Mouse (Mus musculus): ENCODE measurements around the gene Pnkp.
A peak's percentile ranks its signal among the peaks of the same experiment; 100 is the strongest.
"Not testable (repeated sequence)": the region's sequence is repeated elsewhere in the genome, so short reads cannot be mapped to it uniquely, and the experiment has no call there.

Pnkp gene

DNA sequence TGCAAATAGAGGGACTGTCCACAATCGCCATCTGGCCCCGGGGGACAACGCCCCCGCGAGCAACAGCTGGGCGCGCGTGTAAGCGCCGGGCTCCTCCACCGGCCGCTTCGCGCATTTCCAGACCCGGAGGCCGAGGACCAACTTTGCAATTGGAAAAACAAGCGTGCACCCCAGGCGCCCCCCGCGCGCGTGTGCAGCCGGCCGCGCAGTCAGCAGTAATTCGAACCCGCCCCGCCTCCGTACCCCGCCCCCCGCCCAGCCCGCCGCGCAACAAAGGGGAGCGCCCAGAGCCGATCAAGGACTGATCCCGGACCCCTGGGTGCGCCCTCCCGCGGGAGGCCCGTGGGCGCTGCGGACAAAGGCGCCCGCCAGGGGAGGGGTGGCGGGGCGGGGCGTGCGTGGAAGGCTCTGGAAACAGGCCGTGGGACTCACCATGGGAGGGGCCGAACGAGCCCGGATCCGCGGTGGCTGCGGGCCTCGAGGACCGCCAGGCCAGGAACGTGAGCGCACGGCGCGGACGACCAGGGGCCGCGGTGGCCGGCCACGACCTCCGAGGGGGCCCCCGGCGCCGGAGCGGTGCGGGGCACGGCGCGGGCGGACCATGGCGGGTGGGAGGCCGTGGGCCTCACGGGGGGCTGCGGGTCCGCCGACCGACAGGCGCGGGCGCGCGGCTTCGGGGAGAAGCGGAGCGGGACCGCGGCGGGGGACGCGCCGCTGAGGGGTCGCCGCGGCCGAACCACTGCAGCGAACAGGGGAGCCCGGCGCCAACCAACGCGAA, 12.2 kb downstream of the Pnkp start:
- peak in 1 of 2 experiments; percentile 57 for DNase-seq (ENCODE audit: low spot score in 2 of 2)

DNA sequence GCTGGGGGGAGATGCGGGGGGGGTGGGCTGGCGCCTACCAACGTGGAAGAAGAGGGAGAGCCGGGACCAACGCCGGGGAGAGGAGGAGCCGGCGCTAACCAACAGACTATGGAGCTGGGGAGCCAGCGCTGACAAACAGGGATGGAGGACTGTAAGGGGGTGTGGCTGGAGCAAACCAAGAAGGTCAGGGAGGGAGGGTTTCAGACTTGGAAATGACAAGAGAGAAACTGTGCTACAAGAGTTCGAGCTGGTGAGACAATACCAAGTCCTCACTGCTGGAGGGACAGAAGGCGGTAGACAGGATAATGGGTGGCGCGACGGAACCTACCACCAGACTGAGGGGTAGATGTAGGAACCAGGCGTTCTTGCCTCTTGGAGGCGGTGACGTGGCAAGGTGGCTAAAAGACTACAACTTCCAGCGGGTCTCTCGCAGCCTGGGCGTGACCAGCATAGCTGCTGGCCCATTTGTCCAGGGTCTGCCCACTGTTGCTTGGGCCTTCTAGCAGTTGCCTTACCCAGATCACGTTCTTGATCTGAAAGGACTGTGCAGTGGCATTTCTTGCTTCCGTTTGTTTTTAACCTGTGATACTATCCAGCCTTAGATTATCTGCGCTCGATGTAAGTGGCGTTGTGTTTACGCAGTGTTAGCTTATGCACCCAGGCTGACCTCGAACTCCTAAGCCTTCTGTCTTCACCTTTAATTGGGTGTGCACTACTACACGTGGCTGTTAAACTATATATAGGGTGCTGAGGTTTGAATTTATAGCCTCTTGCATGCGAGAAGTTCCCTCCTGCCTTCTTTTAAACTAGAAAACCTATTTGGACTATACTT, 13.0 kb downstream of the Pnkp start, which contains the start of gene Ptov1:
TSS of gene Ptov1 (minus strand) at position 92 of the 832 bp plus-strand sequence.
- peak; percentile 87 to 93 for DNase-seq (ENCODE audit: low spot score in 2 of 2)

DNA sequence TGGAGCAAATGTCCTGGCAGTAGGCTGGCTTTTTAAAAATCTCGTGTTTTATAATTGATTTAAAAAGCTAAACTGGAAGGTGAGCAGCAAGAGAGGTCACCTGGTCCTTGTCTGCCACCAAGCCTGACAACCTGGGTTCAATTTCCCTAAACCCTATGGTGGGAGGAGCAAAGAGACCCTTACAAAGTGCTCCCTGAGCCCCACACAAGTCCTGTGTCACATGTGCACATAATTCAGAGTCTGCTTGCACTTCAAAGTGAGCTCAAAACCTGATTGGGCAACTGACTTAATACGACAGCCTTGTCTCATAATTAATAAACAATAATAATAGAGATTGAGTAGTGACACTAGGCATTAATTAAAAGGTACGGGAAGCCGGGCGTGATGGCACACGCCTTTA, 13.7 kb downstream of the Pnkp start:
- no peak for DNase-seq (ENCODE audit: low spot score in 2 of 2)

DNA sequence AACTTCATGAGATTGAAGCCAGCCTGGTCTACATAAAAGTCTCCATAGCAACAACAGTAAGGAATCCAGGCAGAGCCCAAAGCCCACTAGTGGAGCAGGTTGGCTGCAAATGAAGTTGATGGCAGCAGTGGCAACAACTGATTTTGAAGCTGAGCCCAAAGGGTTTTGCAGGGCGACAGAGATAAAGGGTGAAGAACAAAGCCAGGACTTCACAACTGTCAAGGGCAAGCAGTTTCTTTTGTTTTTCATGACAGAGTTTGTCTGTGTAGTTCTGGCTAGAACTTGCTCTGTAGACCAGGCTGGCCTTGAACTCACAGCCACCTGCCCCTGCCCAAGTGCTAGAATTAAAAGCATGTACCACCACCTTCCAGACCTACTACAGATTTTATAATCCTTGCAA, 14.2 kb downstream of the Pnkp start:
- DNase-seq (ENCODE audit: low spot score in 2 of 2): no peak

DNA sequence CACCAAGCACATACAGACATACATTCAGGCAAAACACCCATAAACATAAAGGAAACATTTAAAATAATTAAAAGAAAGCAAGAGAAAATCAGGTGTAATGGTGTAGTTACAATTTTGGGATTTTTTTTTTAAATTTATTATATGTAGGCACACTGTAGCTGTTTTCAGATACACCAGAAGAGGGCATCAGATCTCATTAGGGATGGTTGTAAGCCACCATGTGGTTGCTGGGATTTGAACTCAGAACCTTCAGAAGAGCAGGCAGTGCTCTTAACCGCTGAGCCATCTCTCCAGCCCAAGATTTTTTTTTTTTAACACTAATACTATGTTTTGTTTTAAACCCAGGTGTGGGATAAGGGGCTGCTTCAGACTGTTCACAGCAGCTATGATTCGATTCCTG, 14.8 kb downstream of the Pnkp start:
- not testable (repeated sequence) for DNase-seq (ENCODE audit: low spot score in 2 of 2)

DNA sequence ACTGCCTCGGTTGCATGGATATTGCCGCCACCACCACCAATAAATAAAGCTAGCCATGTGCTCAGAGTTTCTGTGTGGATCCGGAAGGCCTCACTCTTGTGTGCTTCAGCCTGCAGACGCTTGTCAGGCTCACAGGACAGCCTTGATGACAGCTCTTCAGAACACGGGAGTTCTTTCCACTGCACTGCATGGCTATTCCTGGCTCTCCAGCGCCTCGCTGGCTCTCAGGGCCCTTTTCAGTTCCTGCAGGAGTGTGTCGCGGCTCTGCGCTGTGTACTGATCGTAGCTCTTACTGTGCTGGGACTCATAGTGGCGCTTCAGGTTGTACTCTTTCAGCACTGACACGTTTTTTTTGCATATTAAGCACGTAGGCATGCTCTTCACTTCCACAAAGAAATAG, 20.9 kb downstream of the Pnkp start:
- no peak for DNase-seq (ENCODE audit: low spot score in 2 of 2)

DNA sequence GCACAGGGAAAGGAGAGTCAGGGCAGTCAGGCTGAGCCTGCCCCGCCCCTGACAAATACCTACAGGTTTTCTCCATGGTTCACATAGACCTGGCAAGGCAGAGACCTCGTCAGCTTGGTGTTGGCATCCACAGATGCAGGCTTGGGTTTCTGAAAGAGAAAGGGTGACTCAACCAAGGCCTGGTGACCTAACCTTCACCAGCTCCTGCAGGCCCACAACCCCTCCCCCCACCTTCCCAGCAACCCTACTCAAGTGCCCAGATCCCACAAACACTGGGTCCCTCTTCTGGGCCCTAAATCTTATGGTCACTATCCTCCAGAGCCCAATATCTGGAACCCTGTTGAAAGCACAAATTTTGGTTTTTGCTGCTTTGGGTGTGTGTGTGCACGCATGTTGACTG, 26.1 kb downstream of the Pnkp start:
- DNase-seq (ENCODE audit: low spot score in 2 of 2): no peak

DNA sequence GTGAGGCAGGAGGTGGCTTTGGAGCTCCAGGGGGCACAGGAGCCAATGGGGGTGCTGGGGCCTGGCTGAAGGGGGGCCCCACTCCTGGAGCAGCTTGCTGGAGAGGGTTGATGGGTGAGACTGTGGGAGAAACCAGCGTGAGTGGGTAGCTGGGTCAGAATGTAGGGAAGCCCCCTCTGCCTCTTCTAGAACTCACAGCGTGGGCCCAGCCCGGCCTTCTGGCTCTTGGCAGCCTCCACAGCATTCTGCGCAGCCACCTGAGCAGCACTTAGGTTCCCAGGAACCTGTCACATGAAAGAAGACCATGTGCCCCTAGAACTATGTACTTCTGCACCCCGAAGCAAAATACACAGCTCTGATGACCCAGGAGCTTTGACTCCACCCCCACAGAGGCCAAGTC, 27.7 kb downstream of the Pnkp start:
- no peak for DNase-seq (ENCODE audit: low spot score in 2 of 2)

DNA sequence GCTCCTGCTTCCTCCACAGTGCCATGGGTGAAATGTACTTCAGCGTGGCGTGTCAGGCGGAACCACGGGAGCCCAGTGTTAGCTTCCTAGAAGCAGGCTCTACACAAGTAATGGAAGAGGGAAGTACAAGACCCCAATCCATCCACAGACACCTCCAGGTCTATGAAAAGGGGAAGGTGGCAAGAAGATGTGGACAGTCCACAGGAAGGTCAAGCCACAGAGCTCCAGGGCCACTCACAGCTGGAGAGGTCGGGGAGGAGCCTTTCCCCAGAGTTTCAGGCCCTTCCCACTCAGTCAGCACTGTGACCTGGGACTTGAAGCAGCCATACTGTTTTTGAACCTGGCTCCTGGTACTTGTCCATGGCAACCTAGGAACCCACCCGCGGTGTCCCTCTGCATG, 30.0 kb downstream of the Pnkp start:
- DNase-seq (ENCODE audit: low spot score in 2 of 2): no peak

DNA sequence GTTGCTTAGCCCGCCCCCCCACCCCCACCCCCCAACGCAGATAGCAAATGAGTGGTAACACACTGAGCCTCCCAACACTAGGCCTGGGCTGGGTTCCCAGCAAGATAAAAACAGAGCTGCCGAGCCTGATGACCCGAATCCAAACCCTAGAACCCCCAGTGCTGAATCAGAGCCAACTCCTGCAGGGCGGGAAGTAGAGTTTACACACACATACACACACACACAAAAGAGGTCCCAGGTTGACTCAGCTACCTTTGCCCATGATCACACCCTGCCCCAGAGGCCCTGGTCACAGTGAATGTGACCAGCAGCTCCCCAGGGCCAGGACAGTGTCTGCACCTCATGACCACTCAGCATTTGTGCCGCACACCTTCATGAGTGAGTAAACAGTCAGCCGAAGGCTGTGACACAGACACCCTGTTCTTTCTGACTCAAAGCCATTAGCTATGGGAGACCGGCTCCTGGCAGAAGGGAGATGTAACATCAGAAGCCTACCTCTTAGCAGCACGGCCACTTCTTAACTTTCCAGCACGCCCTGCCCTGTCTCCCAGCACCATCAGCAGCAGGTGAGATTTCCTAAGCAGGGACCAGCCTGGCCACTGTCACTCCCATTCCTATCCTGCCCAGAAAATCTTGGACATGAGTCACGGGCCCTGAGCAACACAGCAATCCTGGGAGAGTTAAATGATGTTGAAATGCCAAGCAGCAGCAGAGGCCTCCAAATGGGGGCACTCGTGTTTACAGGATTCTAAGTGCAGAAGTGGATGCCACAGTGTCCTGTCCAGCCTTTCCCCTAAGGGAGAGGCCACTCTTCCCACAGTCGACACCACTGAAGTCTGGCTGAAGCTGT, 31.5 kb downstream of the Pnkp start:
- DNase-seq (ENCODE audit: low spot score in 2 of 2): no peak

DNA sequence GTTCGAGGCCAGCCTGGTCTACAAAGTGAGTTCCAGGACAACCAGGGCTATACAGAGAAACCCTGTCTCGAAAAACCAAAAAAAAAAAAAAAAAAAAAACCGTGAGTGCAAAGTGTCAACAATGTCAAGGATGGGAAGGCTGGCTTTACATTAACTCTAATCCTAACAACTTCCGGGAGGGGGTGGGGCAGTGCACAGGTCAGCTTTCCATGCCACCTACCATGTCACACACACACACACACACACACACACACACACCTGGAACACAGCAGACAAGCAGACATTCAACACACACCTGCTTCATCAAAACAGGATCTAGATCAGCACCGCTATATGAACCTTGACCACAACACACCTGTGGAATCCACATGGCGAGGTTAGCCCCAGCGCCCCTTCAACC, 33.2 kb downstream of the Pnkp start:
- no peak for DNase-seq (ENCODE audit: low spot score in 2 of 2)

DNA sequence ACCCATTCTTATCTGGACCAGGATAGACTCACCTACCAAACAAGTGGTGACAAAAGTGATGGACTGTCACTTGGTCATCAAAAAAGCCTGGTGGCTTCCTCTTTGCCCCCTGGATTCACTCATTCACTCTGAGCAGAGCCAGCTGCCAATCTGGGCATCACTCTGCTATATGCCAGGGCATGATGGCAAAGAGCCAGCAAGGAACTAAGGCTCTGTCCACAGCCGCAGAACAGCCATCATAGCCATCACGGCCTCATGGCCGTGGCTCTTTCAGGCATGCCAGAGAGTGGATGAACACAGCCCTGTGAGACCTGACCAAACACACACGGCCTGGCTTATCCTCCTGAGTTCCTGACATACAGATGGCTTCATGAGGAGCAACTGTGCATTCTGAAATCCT, 33.8 kb downstream of the Pnkp start:
- DNase-seq (ENCODE audit: low spot score in 2 of 2): peak in 1 of 2 experiments; percentile 52

DNA sequence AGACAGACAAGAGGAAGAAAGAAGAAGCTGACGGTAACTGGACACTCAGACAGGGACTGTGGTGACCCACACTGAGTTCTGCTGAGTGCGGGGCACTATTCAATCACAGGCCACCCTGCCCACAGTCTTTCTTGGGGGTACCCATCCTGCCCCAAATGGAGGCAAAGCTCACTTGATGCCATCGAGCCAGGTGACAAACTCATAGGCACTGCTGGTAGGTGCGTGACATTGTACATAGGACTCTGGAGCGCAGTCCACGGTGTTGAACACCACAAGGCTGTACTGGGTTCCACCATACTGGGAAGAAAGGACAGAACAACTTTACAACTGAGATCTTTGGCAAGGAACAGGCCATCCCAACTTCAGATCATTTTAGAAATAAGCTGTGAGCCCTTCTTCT, 34.7 kb downstream of the Pnkp start:
- DNase-seq (ENCODE audit: low spot score in 2 of 2): no peak

DNA sequence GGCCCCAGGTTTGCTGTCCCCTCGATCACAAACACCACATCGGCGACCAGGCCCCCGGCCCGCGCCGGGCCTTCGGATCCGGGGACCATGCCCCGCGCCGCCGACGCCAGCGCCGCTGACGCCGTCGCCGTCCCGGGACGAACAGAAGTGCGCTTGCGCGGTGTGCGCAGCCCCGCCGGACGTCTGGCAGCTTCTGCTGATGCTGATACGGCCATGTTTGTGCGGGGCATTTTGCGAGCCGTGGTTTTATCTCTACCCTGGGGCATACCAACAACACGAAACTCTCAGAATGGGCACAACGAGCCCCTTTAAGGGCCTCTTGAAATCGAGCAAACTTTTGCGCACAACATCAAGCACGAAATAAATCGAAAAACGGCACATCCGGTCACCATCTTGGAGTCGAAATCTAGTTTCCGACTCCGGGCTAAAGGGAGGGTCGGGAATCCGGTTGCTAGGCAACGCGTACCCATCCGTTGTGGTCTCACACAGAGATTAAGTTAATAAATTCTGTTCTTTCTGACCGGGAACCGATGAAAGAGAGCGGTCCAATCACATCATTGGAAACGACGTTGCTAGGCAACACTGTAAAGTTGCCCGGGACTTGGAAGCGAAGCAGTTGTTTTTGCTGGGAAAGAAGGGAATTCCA, 35.5 kb downstream of the Pnkp start, which contains the start of gene Med25:
TSS of gene Med25 (minus strand) at position 437 of the 646 bp plus-strand sequence.
- DNase-seq (ENCODE audit: low spot score in 2 of 2): peak; percentile 72 to 87

DNA sequence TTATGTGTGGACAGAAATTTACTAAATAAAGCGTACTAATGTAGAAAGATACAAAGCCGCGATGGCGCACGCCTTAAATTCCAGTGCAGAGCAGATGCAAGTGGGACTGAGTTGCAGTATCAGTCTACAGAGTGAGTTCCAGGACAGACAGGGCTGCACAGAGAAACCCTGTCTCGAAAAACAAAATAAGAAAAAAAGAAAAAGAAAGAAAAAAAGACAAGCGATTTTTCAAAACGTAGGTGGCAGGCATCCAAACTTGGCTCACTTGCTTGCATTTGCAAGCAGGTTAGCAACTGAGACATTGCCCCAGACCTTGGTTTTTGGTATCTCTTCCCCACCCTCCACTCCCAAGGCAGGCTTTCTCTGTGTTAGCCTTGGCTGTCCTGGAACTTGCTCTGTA, 36.3 kb downstream of the Pnkp start:
- DNase-seq (ENCODE audit: low spot score in 2 of 2): no peak

DNA sequence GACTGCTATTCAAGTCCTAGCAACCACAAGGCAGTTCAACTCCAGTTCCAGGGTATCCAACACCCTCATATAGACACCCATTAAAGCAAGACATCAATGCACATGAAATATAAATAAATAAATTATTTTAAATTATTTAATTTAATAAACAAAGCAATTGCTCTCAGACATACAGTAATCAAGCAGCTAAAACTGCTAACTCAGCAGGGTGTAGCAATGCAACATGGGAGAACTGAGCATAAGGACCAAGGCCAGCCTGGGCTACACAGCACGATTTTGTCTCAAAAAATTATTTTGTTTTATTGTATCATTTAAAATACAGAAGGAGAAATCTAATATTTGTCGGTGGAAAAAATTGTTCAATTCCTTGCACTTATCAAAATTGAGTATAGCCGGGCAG, 37.2 kb downstream of the Pnkp start:
- DNase-seq (ENCODE audit: low spot score in 2 of 2): no peak

DNA sequence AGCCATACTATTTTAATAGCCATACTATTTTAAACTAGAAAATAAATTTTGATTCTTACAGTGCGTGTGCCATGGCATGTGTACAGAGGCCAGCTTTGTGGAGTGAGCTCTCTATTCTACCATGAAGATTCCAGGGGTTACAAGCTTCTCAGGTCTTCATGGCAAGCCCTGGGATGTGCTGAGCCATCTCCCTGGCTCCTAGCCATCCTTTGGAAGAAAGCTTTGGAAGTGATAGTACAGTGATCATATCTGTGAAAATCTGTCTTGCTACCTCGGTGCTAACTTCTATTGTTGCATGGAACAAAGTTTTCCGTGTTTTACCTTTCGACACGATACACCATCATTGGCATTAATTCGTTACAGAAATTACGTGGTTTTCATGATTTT, 38.3 kb downstream of the Pnkp start:
- no peak for DNase-seq (ENCODE audit: low spot score in 2 of 2)

DNA sequence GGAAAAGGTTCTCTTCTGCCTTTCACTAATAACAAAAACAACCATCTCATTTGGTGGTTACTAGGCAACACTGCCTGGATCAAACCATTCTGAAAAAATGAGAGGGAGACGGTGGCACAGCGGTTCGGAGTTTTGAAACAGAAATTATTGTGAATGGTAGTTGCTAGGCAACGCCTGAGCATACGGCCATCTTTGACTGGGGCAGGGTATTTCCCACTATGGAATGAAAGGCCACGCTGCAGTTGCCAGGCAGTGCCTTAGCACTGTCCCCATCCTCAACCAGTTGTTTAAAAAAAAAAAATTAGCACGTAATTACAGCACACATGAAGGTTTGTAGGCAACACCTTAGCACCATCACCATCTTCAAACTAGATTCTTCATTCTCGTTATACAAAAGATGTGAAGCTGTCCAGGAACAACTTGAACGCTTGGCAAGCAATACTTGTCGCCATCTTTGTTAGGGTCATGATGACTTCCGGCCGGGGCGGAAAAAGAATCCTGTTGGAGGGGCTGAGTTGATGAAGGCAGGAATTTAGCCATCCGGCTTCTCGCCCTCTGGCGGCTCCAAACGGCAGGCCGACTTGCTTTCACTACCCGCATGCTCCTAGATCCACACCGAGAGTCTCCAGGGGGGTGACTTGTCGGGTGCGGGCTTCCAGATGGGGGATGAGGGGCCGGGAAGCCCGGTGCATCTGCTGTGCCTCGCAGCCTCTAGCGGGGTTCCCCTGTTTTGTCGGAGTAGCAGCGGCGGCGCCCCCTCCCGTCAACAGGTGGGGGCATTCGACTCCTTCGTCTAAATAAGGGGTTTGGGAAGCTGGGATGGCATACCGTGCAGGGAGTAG, 38.9 kb downstream of the Pnkp start, which contains the start of gene Fuz:
TSS of gene Fuz (plus strand) at position 487 of the 842 bp plus-strand sequence.
- peak; percentile 70 to 89 for DNase-seq (ENCODE audit: low spot score in 2 of 2)

DNA sequence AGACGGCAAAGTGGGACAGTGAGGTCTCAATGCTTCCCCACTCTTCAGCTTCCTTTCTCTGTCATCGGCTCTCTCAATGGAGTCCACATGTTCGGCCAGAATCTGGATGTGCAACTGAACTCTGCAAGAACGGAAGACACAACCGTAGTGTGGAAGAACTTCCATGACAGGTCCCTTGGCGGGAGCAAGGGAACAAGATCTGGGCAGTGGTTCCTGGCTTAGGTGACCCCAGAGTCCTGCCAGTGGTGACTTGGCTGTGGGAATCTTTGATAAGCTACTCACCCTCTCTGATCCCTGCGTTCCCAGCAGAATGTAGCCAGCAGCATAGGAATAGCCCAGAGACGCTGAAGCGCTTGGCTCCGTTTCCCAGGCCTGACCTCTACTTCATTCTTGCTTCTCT, 39.6 kb downstream of the Pnkp start:
- no peak for DNase-seq (ENCODE audit: low spot score in 2 of 2)

DNA sequence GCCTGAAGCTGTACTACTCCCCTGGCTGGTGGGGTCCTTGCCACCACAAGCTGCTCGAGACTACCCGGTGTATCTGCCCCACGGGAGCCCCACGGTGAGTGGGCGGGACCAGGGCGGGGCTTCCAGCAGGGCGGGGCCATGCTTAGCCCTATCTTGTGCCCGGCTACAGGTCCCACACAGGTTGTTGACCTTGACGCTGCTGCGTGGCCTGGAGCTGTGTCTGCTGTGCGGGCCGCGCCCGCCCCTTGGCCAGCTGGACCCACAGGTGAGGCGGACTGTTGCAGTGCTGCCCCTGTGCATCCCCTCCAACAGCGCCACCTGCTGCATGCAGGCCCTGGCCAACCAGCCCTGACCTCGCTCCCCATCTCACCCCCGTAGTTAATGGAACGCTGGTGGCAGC, 41.7 kb downstream of the Pnkp start:
- no peak for DNase-seq (ENCODE audit: low spot score in 2 of 2)

DNA sequence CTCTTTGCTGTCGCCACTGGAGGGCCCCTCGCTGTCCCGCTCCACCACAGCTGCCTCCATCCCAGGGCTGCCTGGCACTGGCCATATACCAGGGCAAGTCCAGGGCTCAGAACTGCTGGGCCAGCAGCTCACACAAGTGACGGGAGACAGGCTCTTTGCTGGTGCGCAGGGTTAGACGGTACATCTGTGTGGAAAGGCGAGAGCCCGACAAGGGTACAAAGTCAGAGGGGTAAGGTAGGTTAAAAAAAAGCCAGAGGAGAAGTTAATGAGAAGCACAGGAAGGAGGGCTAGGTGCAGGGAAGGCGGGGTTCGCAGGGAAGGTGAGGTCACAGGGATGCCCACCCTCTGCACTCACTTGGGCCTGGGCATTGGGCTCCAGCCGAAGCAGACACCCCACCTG, 43.7 kb downstream of the Pnkp start:
- no peak for DNase-seq (ENCODE audit: low spot score in 2 of 2)
